Mouse (Mus musculus) adrenal gland, postnatal 14 days (tissue): Measurements from ENCODE around the gene Rab11fip5. TPM values are rescaled to one million over a fixed set of nuclear protein-coding genes. Genes with fewer than 3 reads are reported as not detected.

Source experiments
- DNase-seq: peaks from one replicate; pipeline ENCODE4 v3.0.0; 2021; ENCODE audit warnings: mixed read lengths
- microRNA-seq, 2 experiments: library from miRNA; unstranded; fragments of <30 nt; microRNA quantifications; one replicate each; pipeline ENCODE4 v1.2.0; 2021
- total RNA-seq: library from RNA; stranded (reverse); gene quantifications from 2 replicates; pipeline ENCODE4 v1.2.3, GENCODE M21; 2021

The Rab11fip5 gene
- total RNA-seq, 1 experiment from 2014 or later: 22.7 TPM

GRCm38 (mm10) chr6:85307894-85308293, 66.5 kb downstream of the Rab11fip5 start:
- no peak for DNase-seq

DNA sequence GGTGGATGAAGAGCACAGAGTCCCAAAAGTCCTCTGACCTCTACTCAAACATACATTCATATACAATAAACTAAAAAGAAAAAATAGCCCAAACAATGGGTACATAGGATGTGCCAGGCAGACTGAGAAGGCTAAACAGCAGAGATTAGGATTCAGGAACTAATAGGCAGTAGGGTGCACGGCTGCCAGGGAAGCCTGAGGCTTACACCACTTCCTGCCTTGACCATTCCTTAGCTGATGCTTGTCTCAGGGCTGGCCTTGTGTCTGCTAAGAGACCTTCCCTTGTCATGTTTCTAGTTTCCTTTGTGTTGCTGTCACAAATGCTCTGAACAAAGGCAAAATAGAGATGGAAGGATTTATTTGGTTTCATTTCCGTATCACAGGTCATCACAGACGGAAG, 68.1 kb downstream of the Rab11fip5 start:
- DNase-seq: no peak

DNA sequence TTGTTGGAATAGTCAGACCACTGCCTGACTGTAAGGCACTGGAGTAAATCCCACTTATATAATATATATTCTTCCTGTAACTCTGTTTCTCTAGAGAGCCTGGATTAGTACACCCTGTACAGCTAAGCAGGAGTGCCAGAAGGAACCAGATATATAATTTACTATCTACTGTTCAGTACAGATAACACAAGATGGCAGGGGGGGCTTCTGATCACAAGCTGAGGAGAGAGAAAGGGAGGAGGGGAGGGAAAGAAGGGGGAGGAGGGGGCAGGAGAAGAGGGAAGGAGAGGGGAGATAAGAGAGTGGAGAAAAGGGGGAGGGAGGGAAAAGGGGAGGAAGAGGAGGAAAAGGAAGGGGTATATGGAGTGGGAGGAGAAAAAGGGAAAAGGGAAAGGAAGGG, 68.6 kb downstream of the Rab11fip5 start:
- DNase-seq: no peak

- no peak for DNase-seq
Measured at GRCm38 (mm10) chr6:85304966-85305365, 69.5 kb downstream of the Rab11fip5 start.

- peak; percentile 62 for DNase-seq
Measured at GRCm38 (mm10) chr6:85302326-85303055, 71.9 kb downstream of the Rab11fip5 start.

DNA sequence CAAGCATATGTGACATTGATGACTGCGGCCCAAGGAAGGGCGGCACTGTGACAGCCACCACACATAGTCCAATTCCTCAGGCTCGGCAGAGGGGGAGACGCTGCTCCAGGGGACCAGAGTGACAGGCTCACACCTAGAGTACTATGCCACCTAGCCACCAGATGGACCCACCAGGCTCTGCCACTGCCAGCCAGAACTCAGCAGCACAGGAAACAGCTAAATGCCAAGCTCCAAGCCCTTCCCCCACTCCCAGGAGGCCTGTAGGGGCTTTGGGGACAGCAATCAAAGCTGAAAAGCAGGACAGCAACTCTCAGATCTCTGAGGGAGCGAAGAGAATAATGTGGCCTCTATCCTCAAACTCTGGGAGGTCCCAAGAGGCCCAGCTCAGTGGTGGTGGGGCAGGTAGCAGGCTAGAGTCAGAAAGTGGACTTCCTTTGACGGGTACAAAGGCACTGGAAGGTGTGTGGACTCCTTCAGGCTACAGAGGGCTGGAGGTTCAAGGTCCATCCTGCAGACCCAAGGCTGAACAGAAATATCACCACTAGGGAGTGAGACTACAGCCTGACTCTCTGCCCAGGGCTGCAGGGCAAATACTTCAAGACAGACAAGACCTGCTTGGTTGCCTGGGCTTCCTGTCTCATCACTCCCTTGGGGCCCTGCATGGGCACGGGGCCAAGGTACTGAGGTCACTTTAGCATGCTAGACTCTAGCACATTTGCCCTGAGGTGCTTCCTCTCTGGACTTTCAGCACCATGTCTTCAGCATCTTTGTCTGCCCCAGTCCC, 78.9 kb downstream of the Rab11fip5 start:
- peak; percentile 91 for DNase-seq

- no peak for DNase-seq
Measured at GRCm38 (mm10) chr6:85294004-85294379, 80.4 kb downstream of the Rab11fip5 start.

GRCm38 (mm10) chr6:85293255-85294003, 81.0 kb downstream of the Rab11fip5 start:
- peak; percentile 51 for DNase-seq

DNA sequence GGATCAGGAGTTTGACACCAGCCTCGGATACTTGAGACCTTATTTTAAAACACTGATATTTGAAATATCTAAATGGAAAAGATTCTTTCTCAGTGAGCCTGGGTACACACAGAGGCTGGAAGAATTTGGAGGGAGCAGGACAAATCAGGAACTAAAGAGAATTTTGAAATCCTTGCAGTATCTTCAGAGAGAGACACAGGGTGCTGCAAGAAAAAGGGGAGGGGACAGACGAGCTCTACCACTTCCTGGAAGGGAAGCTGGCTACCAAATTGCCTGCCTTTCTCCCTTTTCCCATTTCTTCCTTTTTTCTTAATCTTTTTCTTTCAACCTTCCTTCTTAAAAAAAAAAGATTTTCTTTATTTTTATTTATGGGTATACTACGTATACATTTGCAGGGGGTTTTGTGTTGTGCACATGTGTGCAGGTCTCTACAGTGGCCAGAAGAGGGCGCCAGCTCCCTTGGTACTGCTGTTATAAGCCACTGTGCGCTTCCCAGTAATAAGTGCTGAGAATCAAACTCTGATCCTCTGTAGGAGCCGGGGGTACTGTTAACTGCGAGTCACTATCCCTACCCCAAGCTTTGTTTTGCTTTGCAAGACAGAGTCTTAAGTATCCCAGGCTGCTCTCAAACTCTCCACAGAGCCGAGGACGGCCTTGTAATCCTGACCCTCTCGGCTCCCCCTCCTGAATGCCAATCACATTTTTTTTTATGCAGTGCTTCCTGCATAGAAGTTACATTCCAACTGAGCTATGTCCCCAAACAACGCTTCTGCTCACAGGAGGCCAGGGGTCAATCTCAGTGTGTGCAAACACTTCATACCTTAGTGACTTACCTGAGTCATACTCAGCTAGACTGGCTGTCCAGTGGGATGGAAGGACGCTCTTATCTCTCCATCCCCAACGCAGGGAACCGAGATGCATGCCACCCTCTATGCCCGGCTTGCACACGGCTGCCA, 83.3 kb downstream of the Rab11fip5 start:
- DNase-seq: no peak

GRCm38 (mm10) chr6:85288193-85288857, 86.1 kb downstream of the Rab11fip5 start:
- no peak for DNase-seq

DNA sequence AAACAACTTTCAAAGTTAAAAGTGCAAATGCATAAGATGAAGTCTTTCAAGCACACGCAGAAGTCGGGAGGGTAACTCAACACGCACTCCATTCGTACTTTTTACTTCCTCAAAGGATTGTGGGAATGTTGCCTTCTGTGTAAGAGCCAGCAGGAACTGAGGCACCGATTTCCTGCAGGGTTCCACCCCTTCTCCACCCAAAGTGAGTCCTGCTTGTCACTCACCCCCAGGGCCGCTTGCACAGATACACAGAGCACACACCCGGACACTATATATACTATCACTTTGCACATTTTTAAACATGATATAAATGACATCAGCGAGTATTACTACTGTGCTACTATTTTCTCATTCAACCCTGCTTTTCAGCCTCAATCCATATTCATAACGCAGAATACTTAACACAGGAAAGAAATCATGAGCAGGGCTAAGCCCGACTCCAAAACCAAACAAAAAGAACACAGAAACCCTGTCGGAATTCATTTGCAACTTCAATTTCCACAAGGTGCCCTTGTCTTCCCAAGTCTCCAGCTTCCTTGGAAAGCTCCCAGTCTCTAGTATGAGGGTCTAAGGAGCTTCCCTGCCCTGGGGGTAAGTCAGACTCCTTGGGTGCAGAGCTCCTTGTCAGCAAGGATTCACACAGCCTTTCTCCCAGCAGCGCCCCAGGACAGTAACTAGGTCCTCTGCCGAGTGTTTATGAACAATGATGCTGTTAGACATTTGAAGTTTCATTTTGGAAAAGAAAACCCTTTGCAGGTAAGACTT, 88.0 kb downstream of the Rab11fip5 start:
- no peak for DNase-seq

Small RNAs within 50 kb of the gene (microRNA-seq; reads per million reads assigned to microRNA genes)
- 0 reads per million in 2 experiments for gene Mir705

Other genes starting within 250 kb of the Rab11fip5 start
- 60.3 and 64.5 TPM in 2 replicates for gene Spr, start 236.9 kb downstream of the Rab11fip5 start, total RNA-seq
- gene Emx1, start 187.2 kb downstream of the Rab11fip5 start, total RNA-seq: not detected in 2 replicates
- 21.7 and 31.8 TPM in 2 replicates for gene Sfxn5, start 41.2 kb downstream of the Rab11fip5 start, total RNA-seq
- not detected in 2 replicates for gene Noto, start 49.3 kb upstream of the Rab11fip5 start, total RNA-seq
- 25.0 and 33.0 TPM in 2 replicates for gene Smyd5, start 57.4 kb upstream of the Rab11fip5 start, total RNA-seq
- 218 and 224 TPM in 2 replicates for gene Cct7, start 76.9 kb upstream of the Rab11fip5 start, total RNA-seq
- 13.8 and 15.2 TPM in 2 replicates for gene Pradc1, start 77.3 kb upstream of the Rab11fip5 start, total RNA-seq
- gene Fbxo41, start 128.4 kb upstream of the Rab11fip5 start, total RNA-seq: 0.44 and 0.83 TPM in 2 replicates
- 0.26 TPM in 1 of 2 replicates, not detected in the other for gene Egr4, start 139.0 kb upstream of the Rab11fip5 start, total RNA-seq
- 7.1 and 8.2 TPM in 2 replicates for gene Alms1, start 212.9 kb upstream of the Rab11fip5 start, total RNA-seq